Mouse (Mus musculus): Measurements from ENCODE around the gene Zfp663.

Gene Zfp663

GRCm38 (mm10) chr2:165368496-165368895 lies at the start of gene Zfp663:
Gene Zfp663, minus strand, starts transcription at chr2:165368729.
- in situ Hi-C loops (cut with MseI, MboI) = no loop called here

GRCm38 (mm10) chr2:165417291-165417690 lies 48.8 kb upstream of the Zfp663 start:
- in situ Hi-C loops (cut with MseI, MboI) = no loop called here

- in situ Hi-C loops (cut with MseI, MboI) = no loop called here
Measured at GRCm38 (mm10) chr2:165415795-165416194, 47.3 kb upstream of the Zfp663 start.

- in situ Hi-C loops (cut with MseI, MboI) = no loop called here
Measured at GRCm38 (mm10) chr2:165415141-165415721, 46.7 kb upstream of the Zfp663 start.

- in situ Hi-C loops (cut with MseI, MboI) = no loop called here
Measured at GRCm38 (mm10) chr2:165414321-165414720, 45.8 kb upstream of the Zfp663 start.

- in situ Hi-C loops (cut with MseI, MboI) = no loop called here
Measured at GRCm38 (mm10) chr2:165413884-165414283, 45.4 kb upstream of the Zfp663 start.

GRCm38 (mm10) chr2:165407700-165408301 lies 39.3 kb upstream of the Zfp663 start:
- in situ Hi-C loops (cut with MseI, MboI) = no loop called here

- in situ Hi-C loops (cut with MseI, MboI) = no loop called here
Measured at GRCm38 (mm10) chr2:165405351-165405750, 36.8 kb upstream of the Zfp663 start.

GRCm38 (mm10) chr2:165404951-165405350 lies 36.4 kb upstream of the Zfp663 start:
- in situ Hi-C loops (cut with MseI, MboI) = no loop called here

GRCm38 (mm10) chr2:165398164-165398785 lies 29.7 kb upstream of the Zfp663 start:
- in situ Hi-C loops (cut with MseI, MboI) = loop anchor here (10.0 kb wide), 1 partner anchor 87 kb away; no protein-coding TSS in a partner anchor

GRCm38 (mm10) chr2:165397502-165398163 lies 29.1 kb upstream of the Zfp663 start:
- in situ Hi-C loops (cut with MseI, MboI) = loop anchor here (10.0 kb wide), 1 partner anchor 87 kb away; no protein-coding TSS in a partner anchor

GRCm38 (mm10) chr2:165396831-165397501 lies 28.4 kb upstream of the Zfp663 start:
- in situ Hi-C loops (cut with MseI, MboI) = loop anchor here (10.0 kb wide), 1 partner anchor 88 kb away; no protein-coding TSS in a partner anchor

GRCm38 (mm10) chr2:165392156-165392555 lies 23.6 kb upstream of the Zfp663 start:
- in situ Hi-C loops (cut with MseI, MboI) = loop anchor here (10.0 kb wide), 1 partner anchor 93 kb away; no protein-coding TSS in a partner anchor

- in situ Hi-C loops (cut with MseI, MboI) = loop anchor here (10.0 kb wide), 1 partner anchor 93 kb away; no protein-coding TSS in a partner anchor
Measured at GRCm38 (mm10) chr2:165391561-165391960, 23.0 kb upstream of the Zfp663 start.

GRCm38 (mm10) chr2:165389299-165389952 lies 20.9 kb upstream of the Zfp663 start:
- in situ Hi-C loops (cut with MseI, MboI) = no loop called here

GRCm38 (mm10) chr2:165387844-165388495 lies 19.4 kb upstream of the Zfp663 start, which contains the start of gene Zfp334:
Gene Zfp334, minus strand, starts transcription at chr2:165388259.
- in situ Hi-C loops (cut with MseI, MboI) = no loop called here

GRCm38 (mm10) chr2:165387370-165387769 lies 18.8 kb upstream of the Zfp663 start:
- in situ Hi-C loops (cut with MseI, MboI) = no loop called here

GRCm38 (mm10) chr2:165380050-165380449 lies 11.5 kb upstream of the Zfp663 start:
- in situ Hi-C loops (cut with MseI, MboI) = no loop called here

- in situ Hi-C loops (cut with MseI, MboI) = no loop called here
Measured at GRCm38 (mm10) chr2:165376001-165376400, 7.5 kb upstream of the Zfp663 start.

- in situ Hi-C loops (cut with MseI, MboI) = no loop called here
Measured at GRCm38 (mm10) chr2:165375478-165375877, 6.9 kb upstream of the Zfp663 start.

All from mouse trophoblast stem cell (cell line).